Mouse (Mus musculus): ENCODE measurements around the gene Anapc15-ps. TPM values are rescaled to one million over a fixed set of nuclear protein-coding genes. Genes with fewer than 3 reads are reported as not detected.

Gene Anapc15-ps
- 0.15 TPM in 1 of 2 replicates, not detected in the other for polyA plus RNA-seq (2012; rRNA removed)

DNA sequence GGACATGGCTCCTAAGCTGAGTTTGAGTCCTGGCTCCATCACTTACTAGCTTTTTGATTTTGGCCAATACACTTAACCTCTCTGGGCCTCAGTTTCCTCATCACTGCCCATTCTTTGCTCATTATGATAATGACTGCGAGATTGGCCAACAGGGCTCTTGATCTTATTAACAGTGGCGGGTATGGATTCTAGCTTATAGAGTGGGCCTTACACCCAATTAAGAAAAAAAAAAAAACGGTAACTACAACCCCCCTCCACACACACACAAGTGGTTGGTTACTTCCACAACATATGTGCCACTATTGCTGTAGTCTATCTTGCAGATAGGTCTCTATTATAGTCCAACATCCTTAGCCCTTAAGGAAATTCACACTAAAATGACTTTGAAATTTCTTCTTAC is at the start of gene Anapc15-ps:
Gene Anapc15-ps (minus strand): TSS at position 101 of the 400 bp plus-strand sequence.

Other genes starting within 250 kb of the Anapc15-ps start
- gene Mrpl42, start 171.5 kb downstream of the Anapc15-ps start, polyA plus RNA-seq (2012; rRNA removed), result 105 and 107 TPM in 2 replicates
- 62.3 and 65.4 TPM in 2 replicates for gene Ube2n, start 158.3 kb downstream of the Anapc15-ps start, polyA plus RNA-seq (2012; rRNA removed)
- 33.1 and 34.2 TPM in 2 replicates for gene Nudt4, start 109.3 kb downstream of the Anapc15-ps start, polyA plus RNA-seq (2012; rRNA removed)
- 1.1 and 1.3 TPM in 2 replicates for gene Gm33543, start 169.5 kb upstream of the Anapc15-ps start, polyA plus RNA-seq (2012; rRNA removed)